Mouse (Mus musculus): ENCODE data around the gene Colq.

Colq gene

DNA sequence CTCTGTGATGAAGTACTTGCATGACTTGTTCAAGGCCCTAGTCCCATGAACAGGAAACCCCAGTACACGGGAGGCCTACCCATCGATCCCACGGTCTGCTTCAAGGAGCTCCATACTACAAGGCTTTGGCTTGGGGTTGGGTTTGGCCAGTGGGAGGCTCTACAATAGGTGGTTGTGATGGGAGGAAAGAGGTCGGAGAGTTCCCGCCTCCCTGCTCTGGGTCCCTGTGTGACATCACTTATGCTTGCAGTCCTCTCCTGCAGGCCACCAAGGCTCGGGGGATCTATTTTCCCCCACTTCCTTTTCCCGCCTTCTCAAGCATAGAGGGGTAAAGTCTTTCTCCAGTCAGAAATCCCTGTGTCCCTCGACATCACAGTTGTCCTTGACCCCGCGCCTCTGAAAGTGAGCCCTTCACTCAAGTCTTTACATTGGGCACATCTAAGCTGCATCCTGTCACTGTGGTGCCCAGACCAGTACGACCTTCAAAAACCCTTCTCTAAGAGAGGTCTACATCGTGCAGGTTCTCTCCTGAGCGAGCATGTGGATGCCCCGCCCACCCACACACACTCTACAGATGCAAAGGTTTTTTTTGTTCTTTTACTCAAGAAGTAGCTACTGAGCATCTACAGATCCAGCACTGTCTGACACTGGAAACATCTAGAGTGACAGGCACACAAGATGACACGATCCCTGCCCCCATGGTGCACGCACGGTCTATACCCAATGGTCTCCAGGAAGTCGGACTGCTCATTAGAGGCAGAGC is 16.1 kb downstream of the Colq start:
- DNase-seq (ENCODE audit: low spot score) = no peak

DNA sequence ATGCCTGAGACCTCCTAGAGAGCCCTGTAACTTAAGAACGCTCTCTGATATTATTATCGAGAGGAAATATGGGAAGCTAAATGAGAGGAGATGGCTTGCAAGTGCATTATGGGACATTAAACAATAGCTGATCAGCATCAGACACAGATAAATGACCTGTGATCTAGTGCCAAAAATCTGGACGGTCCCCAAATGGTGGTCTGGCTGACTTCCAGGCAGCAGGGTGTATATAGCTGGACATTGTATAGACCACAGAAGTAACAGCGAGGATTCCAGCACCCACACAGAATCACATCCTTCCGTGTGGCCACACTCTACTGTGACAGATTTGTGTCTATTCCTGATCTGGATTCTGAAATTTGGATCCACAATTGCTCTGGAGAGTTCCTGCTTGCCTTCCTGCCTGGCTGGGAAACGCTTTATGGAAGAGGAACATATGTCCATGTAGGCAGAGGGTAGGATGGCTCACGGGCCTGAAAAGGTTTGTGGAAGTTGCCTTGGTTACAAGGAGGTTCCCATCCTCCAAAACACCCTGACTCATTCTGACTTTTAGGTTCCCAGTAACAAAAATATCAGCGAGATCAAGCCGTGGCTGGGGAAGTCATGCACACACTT is 18.5 kb downstream of the Colq start:
- DNase-seq (ENCODE audit: low spot score) = no peak

DNA sequence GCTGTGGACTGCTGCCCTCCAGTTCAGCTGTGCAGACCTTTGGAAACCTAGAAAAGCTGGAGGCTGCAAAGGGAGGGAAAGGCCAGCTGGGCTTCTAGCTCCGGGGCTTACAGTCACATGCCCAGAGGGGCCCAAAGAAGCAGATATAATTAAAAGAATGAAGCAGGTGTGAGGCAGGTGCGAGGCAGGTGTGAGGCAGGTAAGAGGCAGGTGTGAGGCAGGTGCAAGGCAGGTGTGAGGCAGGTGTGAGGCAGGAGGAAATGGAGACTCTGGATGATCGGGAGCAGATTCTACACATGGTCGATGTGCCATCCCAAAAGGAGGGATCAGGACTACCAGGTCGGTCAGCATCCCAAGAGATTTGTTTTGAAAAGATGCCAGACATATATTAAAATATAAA is 19.7 kb downstream of the Colq start:
- no peak for DNase-seq (ENCODE audit: low spot score)

DNA sequence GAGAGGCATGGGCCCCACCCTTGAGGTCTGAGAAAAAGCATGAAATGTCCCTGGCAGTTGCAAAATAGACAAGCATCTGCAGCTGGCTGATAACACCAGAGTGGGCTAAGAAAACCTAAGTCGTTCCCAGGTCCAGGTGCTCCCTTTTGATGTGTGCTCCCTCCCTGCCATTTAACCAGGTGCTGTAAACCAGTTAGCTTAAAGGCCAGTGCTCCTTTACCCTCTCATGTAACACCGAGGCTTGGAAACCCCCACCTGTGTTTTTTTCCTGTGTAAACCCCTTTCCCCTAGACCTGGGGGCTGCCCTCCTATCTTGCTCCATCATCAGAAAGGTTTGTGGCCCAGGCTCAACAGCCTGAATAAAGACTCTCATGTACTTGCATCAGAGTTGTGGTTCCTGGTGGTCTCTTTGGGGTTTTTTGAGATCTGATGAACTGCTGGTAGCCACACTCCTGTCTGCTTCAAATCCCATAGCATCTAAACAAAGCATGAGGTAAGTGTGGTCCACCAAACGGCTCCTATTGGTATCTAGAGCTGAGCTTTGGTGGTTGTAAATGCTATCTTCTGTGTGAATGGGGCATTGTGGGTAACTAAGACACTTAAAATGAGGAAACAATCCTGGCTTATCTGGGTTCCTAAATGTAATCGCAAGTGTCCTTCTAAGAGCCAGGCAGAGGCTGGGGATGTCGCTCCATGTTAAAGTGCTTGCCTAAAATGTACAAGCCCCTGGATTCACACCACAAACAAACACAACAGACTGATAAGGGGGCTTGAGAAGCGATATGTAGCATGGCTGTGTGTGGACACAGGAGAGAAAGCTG is 20.8 kb downstream of the Colq start:
- no peak for DNase-seq (ENCODE audit: low spot score)

DNA sequence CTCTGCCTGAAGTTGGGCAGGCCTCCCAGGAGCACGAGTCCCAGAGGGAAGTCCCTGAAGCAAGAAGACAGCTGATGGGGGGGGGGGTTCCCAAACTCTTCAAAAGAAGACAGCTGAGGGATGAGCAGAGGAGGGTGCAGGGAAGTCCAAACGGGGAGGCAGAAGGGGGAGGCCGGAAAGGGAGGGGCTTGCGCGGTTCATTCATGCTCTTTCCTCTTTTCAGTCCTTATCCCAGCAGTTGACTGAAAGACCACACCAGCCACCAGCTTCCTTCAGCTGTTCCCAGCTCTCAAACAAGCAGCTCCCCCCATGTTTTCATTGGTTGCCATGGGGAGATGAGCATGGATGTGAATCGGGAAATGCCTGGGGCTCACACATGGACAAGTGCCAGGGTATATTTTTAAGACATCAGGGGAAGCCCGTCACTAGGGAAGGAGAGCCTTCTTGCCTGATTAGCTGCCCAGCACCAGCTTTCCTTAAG is 22.0 kb downstream of the Colq start:
- no peak for DNase-seq (ENCODE audit: low spot score)

- DNase-seq (ENCODE audit: low spot score) = peak; percentile 86
These were observed 25.5 kb downstream of the Colq start for GRCm38 (mm10) chr14:31565478-31566212.

DNA sequence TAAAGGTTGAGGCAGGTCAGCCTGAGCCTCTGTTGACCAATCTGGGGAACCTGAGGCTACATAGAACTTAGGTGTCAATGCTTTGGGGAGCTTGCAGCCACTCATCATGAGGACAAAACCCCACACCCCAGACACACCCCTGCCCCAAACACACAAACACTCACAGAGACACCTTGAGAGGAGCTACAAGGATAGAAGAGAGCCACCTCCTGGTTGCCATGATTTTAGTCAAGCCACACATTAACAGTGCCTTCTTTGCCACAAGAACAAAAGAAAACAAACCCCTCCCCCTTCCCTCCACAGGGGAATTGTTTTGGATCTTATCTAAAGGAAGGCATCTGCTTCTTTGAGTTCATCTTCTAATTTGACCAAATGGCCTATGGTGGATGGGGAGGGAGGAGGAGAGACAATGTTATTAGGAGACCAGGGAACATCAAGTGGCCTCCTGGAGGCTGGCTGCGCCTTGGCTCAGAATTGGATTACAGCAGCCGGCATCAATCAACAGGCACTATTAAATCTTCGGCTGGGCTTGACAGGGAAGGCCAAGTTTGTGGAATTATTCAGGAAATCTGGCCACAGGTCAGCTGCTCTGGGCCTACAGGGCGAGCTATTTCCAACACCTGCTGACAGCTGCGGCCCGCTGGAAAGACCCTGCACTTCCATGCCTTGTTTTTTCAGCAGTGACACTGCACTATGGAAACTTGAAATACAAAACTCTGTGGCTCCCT is 26.5 kb downstream of the Colq start:
- peak; percentile 52 for DNase-seq (ENCODE audit: low spot score)

GRCm38 (mm10) chr14:31560886-31561285 is 30.3 kb downstream of the Colq start:
- DNase-seq (ENCODE audit: low spot score) = no peak

DNA sequence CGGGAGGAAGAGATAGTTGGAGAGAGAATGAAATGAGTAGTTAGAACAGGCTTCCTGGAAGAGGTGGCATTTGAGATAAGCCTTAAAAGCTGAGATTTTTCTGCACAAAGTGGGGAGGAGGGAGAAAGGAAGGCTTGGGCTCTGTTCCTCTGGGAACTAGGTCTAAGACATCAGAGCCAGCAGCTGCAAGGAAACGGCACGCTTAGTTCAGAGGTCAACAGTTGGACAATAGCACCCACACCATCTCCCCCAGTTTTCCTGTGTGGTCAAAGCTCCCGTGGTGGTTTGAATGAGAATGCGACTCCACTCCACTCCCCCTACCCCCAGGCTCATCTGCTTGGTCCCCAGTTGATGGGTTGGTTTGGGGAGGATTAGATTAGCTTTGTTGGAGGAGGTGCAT is 31.9 kb downstream of the Colq start:
- DNase-seq (ENCODE audit: low spot score) = no peak

GRCm38 (mm10) chr14:31557784-31558183 is 33.4 kb downstream of the Colq start:
- DNase-seq (ENCODE audit: low spot score) = no peak

DNA sequence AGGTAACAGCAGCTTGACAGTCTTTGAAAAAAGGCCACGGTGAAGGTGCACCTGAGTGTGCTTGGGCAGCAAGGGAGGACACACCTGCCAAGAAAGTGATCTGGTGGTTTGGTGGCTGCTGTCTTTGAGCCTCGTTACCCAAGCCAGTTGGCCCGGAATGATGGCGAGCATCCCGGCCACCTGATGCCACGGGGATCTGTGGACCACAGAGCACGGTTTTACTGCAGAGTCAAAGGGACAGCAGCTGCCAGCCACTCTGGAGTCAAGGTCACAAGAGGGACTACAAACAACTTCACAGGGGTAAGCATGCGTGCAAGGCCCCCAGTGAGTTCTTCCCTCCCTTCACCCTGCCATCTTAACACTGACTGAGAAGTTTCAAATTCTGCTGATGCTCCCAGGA is 33.9 kb downstream of the Colq start:
- DNase-seq (ENCODE audit: low spot score) = no peak

GRCm38 (mm10) chr14:31556526-31557260 is 34.5 kb downstream of the Colq start:
- DNase-seq (ENCODE audit: low spot score) = no peak

DNA sequence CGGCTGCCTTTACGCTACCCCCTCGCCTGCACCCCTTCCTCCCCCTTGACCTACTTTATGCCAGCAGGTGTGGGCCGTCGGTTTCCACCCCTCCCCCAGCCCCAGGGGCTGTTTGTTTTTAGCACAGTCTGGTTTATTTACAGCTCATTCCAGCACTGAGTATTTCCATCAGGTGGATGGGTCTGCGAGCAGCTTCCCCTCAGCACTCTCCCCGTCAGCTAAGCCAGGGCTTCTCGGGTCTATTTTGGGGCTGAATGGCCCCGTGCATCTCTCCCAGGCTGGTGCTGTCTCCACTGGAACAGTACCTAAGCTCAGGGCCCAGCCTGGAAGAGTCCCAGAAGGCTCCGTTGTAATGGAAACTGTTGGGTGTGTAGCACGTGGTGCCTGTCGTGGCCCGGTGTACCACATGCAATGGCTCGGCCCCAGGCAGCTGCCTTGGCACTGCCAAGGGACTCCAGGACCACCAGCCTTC is 35.1 kb downstream of the Colq start:
- no peak for DNase-seq (ENCODE audit: low spot score)

GRCm38 (mm10) chr14:31555021-31555420 is 36.1 kb downstream of the Colq start:
- DNase-seq (ENCODE audit: low spot score) = no peak

- no peak for DNase-seq (ENCODE audit: low spot score)
These were observed 47.2 kb downstream of the Colq start for GRCm38 (mm10) chr14:31543885-31544442.

DNA sequence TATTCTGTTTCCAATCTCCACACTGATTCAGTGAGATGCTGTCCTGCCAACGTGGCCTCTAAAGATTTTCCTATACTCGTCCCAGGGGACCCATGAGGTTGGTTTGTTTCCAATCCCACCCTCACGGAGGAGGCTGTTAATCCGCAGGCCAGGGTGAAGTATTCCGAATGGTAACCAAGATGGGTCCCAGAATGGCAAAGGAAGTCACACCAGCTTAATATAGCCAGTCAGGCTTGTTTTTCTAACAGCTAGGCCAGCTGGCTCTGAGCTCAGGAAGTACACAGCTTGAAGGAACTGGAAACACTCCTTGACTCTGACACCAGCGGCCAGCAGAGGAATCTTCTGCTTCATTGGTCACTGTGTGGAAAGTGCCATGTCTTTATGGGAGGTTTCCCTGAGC is 53.8 kb downstream of the Colq start:
- DNase-seq (ENCODE audit: low spot score) = no peak

- peak; percentile 23 for DNase-seq (ENCODE audit: low spot score)
These were observed 58.5 kb downstream of the Colq start for GRCm38 (mm10) chr14:31532656-31533055.

DNA sequence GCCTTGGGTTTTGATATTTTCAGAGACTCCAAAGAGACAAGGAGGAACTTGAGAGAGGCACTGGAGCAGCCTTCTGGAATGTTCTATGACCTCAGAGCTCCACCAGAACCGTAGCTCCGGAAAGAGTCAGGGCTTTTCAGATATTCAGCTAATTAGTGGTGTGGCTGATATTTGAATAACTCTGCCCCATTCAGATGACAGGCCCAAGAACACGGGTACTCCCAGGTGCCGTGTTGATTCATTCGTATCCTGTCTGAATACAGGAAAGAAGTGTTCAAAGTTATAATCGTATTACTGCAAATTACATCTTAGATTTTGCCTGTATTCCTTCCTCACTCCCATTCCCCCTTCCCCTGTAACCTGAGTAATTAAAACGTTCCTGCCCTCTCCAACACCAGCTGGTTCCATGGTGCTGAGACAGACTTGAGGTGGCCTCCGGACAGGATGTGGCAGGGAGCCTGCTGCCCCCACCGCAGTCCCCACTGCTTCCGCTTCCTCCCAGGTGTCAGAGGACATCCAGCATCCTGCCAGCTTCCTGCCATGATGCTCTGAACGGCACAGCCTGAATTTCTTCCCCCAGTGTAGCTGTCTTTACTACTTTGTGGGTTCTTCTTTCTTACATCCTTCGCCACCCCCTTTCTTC is 59.5 kb downstream of the Colq start:
- no peak for DNase-seq (ENCODE audit: low spot score)

GRCm38 (mm10) chr14:31530847-31531246 is 60.3 kb downstream of the Colq start:
- DNase-seq (ENCODE audit: low spot score) = peak; percentile 64

Measured in yolk sac, embryonic 10.5 days (tissue).